Mouse (Mus musculus): ENCODE measurements around the gene Snn. TPM values are rescaled to one million over a fixed set of nuclear protein-coding genes. Genes with fewer than 3 reads are reported as not detected.

Snn gene
- polyA plus RNA-seq, 1 experiment: 31.0 TPM

DNA sequence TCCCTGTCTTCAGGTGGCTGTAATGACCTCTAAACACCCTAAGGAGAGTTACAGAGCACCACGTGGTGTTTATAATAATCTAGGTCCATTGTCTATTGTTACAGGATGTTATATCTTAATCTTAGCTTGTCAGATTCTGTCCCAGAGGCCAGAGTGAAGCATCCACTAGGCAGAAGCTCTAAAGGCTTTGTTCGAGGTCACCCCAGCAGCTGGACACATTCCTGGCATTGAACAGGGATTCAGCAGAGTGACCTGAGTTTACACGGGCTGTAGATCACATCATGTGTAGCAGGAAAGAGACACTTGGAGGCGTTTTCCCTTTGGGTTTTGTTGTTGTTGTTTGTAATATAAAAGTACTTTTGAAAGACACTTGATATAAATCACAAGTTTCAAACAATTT lies 31.3 kb downstream of the Snn start:
- H3K79me2 ChIP-seq (ENCODE audit: control insufficient read depth, insufficient read depth): no peaks in the 10 kb centered on the region
- no peak overlapping the region for H3K4me2 ChIP-seq (ENCODE audit: low read depth)
- TF ChIP-seq TCF12 (IDR thresholded peaks at IDR 0.05; ENCODE audit: insufficient read depth, poor library complexity, severe bottlenecking) (no peak), MYOD1 (IDR thresholded peaks at IDR 0.05; ENCODE audit: control insufficient read depth in 1 of 3, insufficient read length in 2 of 3, low read depth in 2 of 3) (no peak), USF1 (IDR thresholded peaks at IDR 0.05; ENCODE audit: low read depth) (no peak), MAX (IDR thresholded peaks at IDR 0.05; ENCODE audit: low read depth) (no peak), SRF (IDR thresholded peaks at IDR 0.05; ENCODE audit: control insufficient read depth, insufficient read length, low read depth) (no peak), POLR2AphosphoS2 (IDR thresholded peaks at IDR 0.05; ENCODE audit: insufficient read length, low read depth) (no peak), POLR2A (IDR thresholded peaks at IDR 0.05; ENCODE audit: insufficient read length, low read depth) (no peak), MYOG (IDR thresholded peaks at IDR 0.05; ENCODE audit: control insufficient read depth in 1 of 3, insufficient read depth in 1 of 3, insufficient read length in 2 of 3, low read depth in 2 of 3) (no peak), CEBPB (IDR thresholded peaks at IDR 0.05; ENCODE audit: insufficient read depth, poor library complexity, severe bottlenecking) (no peak), TCF3 (IDR thresholded peaks at IDR 0.05; ENCODE audit: insufficient read length, low read depth) (no peak)
- H3K36me3 ChIP-seq (ENCODE audit: control insufficient read depth, insufficient read depth): peaks cover 56% of the 10 kb centered on the region
- H3ac ChIP-seq (ENCODE audit: control insufficient read depth, insufficient read length): no peak overlapping the region
- no peak overlapping the region for H3K4me3 ChIP-seq
- H3K27me3 ChIP-seq (ENCODE audit: control insufficient read depth, insufficient read depth, insufficient read length): no peaks in the 10 kb centered on the region

DNA sequence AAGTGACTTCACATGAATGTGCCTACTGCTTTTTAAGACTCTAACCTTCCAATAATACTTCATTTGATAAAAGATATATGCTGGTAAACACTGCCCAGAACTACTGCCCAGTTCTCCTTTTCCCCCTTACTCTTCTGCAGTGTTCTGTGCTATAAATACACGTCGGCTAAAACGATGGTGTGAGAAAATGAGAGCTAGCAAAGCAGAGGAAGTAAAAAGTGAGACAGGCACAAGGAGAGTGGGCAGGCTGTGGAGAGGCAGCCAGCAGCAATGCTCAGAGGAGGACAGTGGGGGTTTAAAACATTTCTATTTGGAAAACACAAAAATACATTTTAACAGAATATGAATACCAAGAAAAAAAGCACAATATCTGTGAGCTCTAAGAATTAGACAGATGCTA lies 31.8 kb downstream of the Snn start:
- no peaks in the 10 kb centered on the region for H3K27me3 ChIP-seq (ENCODE audit: control insufficient read depth, insufficient read depth, insufficient read length)
- H3K4me2 ChIP-seq (ENCODE audit: low read depth): no peak overlapping the region
- no peak overlapping the region for H3ac ChIP-seq (ENCODE audit: control insufficient read depth, insufficient read length)
- H3K79me2 ChIP-seq (ENCODE audit: control insufficient read depth, insufficient read depth): no peaks in the 10 kb centered on the region
- no peak overlapping the region for H3K4me3 ChIP-seq
- TF ChIP-seq E2F4 (IDR thresholded peaks at IDR 0.05; ENCODE audit: insufficient read depth) (no peak), POLR2A (IDR thresholded peaks at IDR 0.05; ENCODE audit: insufficient read length, low read depth) (no peak), SRF (IDR thresholded peaks at IDR 0.05; ENCODE audit: control insufficient read depth, insufficient read length, low read depth) (no peak)
- H3K36me3 ChIP-seq (ENCODE audit: control insufficient read depth, insufficient read depth): peaks cover 55% of the 10 kb centered on the region

DNA sequence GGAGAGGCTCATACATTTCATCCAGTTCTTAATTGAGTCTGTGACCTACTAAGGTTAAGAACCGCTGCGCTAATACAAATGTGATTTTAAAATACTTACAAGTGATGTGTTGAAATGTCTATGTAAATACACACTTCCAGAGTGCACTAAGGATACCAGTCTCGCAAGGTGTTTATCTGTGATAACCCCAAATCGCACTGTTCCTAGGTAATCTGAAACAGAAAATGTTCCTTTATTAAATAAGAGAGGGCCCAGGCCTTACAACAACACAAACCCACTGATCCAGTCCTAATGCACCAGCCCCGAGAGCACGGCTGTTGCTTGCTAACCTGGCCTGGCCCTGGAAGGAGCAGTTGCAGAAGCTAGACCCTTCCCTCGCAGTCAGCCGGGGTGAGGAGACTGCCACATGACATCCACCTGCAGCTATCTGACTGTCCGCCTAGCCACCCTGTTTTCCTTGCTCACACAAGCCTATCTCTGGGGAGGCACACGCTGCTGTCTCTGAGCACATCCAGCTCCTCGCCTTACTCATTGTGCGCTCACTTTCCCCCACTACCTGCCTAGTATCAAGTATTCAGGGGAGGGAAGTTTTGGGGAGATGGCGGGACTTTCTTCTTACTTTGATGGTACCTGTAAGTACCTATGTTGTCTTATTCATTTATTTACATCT lies 33.1 kb downstream of the Snn start:
- Histone ChIP-seq H3K27me3 (ENCODE audit: control insufficient read depth, insufficient read depth, insufficient read length) (no peaks in the 10 kb centered on the region), H3K79me2 (ENCODE audit: control insufficient read depth, insufficient read depth) (no peaks in the 10 kb centered on the region), H3K36me3 (ENCODE audit: control insufficient read depth, insufficient read depth) (peaks cover 51% of the 10 kb centered on the region), H3K4me3 (no peak overlapping the region), H3ac (ENCODE audit: control insufficient read depth, insufficient read length) (no peak overlapping the region), H3K4me2 (ENCODE audit: low read depth) (no peak overlapping the region)
- no peak for TF ChIP-seq POLR2A (IDR thresholded peaks at IDR 0.05; ENCODE audit: insufficient read length, low read depth)
- no peak for TF ChIP-seq E2F4 (IDR thresholded peaks at IDR 0.05; ENCODE audit: insufficient read depth)
- TF ChIP-seq MAX (IDR thresholded peaks at IDR 0.05; ENCODE audit: low read depth): no peak
- no peak for TF ChIP-seq REST (IDR thresholded peaks at IDR 0.05; ENCODE audit: insufficient read depth, insufficient read length)

DNA sequence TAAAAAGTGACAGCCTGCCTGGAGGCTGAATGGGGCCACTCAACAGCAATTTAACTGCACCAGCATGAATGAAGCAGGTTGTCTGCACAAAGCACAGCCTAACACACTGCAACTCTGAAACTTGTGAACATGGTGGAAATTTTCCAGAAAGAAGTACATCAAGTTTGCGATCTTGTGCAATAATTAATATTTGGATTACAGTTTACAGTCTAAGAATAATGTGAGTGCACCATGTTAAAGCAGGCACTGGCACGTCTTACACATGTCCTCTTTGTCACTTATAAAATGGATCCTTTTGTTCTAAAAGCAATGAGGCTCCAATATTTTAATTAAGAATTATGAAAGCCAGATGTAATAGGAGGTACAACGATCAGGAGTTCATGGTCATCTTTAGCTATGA lies 36.6 kb downstream of the Snn start:
- Histone ChIP-seq H3K79me2 (ENCODE audit: control insufficient read depth, insufficient read depth) (no peaks in the 10 kb centered on the region), H3K4me2 (ENCODE audit: low read depth) (no peak overlapping the region), H3K36me3 (ENCODE audit: control insufficient read depth, insufficient read depth) (peaks cover 32% of the 10 kb centered on the region), H3K4me3 (no peak overlapping the region), H3ac (ENCODE audit: control insufficient read depth, insufficient read length) (no peak overlapping the region), H3K27me3 (ENCODE audit: control insufficient read depth, insufficient read depth, insufficient read length) (no peaks in the 10 kb centered on the region)
- TF ChIP-seq CEBPB (IDR thresholded peaks at IDR 0.05; ENCODE audit: insufficient read depth, poor library complexity, severe bottlenecking): no peak
- no peak for TF ChIP-seq MYOD1 (IDR thresholded peaks at IDR 0.05; ENCODE audit: control insufficient read depth in 1 of 3, insufficient read length in 2 of 3, low read depth in 2 of 3)
- TF ChIP-seq USF1 (IDR thresholded peaks at IDR 0.05; ENCODE audit: low read depth): no peak

DNA sequence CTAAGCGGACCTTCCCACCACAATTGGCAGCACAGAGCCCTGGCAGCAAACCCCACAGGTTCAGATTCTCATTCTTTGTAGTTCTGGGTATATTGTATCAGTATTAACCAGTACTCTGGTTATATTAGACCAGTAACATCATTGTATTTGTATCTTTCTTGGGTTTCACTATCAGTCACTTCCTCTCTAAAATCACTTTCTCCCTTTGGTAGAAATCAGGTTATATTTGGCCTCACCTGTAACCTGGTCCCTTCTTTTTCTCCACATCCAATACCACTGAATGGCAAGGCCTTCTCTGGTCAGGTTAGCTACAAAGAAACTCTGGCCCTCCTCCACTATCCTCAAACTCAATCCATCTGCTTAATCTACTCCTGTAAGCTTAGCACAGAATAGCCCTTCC lies 44.2 kb downstream of the Snn start:
- TF ChIP-seq MYOG (IDR thresholded peaks at IDR 0.05; ENCODE audit: control insufficient read depth in 1 of 3, insufficient read depth in 1 of 3, insufficient read length in 2 of 3, low read depth in 2 of 3) (no peak), REST (IDR thresholded peaks at IDR 0.05; ENCODE audit: insufficient read depth, insufficient read length) (no peak), CEBPB (IDR thresholded peaks at IDR 0.05; ENCODE audit: insufficient read depth, poor library complexity, severe bottlenecking) (no peak), TCF12 (IDR thresholded peaks at IDR 0.05; ENCODE audit: insufficient read depth, poor library complexity, severe bottlenecking) (no peak), E2F4 (IDR thresholded peaks at IDR 0.05; ENCODE audit: insufficient read depth) (no peak), SRF (IDR thresholded peaks at IDR 0.05; ENCODE audit: control insufficient read depth, insufficient read length, low read depth) (no peak), POLR2AphosphoS2 (IDR thresholded peaks at IDR 0.05; ENCODE audit: insufficient read length, low read depth) (no peak), MAX (IDR thresholded peaks at IDR 0.05; ENCODE audit: low read depth) (no peak), MYOD1 (IDR thresholded peaks at IDR 0.05; ENCODE audit: control insufficient read depth in 1 of 3, insufficient read length in 2 of 3, low read depth in 2 of 3) (no peak), USF1 (IDR thresholded peaks at IDR 0.05; ENCODE audit: low read depth) (no peak), POLR2A (IDR thresholded peaks at IDR 0.05; ENCODE audit: insufficient read length, low read depth) (no peak), TCF3 (IDR thresholded peaks at IDR 0.05; ENCODE audit: insufficient read length, low read depth) (no peak)
- Histone ChIP-seq H3K4me2 (ENCODE audit: low read depth) (no peak overlapping the region), H3K27me3 (ENCODE audit: control insufficient read depth, insufficient read depth, insufficient read length) (no peaks in the 10 kb centered on the region), H3K36me3 (ENCODE audit: control insufficient read depth, insufficient read depth) (peaks cover 9% of the 10 kb centered on the region), H3K4me3 (no peak overlapping the region), H3ac (ENCODE audit: control insufficient read depth, insufficient read length) (no peak overlapping the region), H3K79me2 (ENCODE audit: control insufficient read depth, insufficient read depth) (no peaks in the 10 kb centered on the region)
